Mouse (Mus musculus) NIH3T3 (cell line): ENCODE data around the gene Tubb1.

Experiments
- DNase-seq: peaks from one replicate; pipeline ENCODE4 v3.0.0-alpha.2; 2012; ENCODE audit warnings: low read depth

Tubb1 gene

GRCm38 (mm10) chr2:174502831-174503460 lies 52.5 kb downstream of the Tubb1 start:
- DNase-seq: no peak
